Mouse (Mus musculus): ENCODE measurements around the gene Spire2. TPM values are rescaled to one million over a fixed set of nuclear protein-coding genes. Genes with fewer than 3 reads are reported as not detected.

The Spire2 gene
- polyA plus RNA-seq, 1 experiment, result 0.47 TPM

- H3K27me3 ChIP-seq (replicated peaks), result peaks cover 25% of the 10 kb centered on the region
- H3K4me1 ChIP-seq, result peaks cover 59% of the 10 kb centered on the region
- H3K9me3 ChIP-seq, result no peaks in the 10 kb centered on the region
- no peak overlapping the region for H3K4me3 ChIP-seq (replicated peaks)
- TF ChIP-seq FLI1 (IDR thresholded peaks at IDR 0.05; ENCODE audit: low read length) (no peak), GATA1 (IDR thresholded peaks at IDR 0.05; ENCODE audit: borderline replicate concordance, low read length) (no peak)
- H3K36me3 ChIP-seq (replicated peaks; ENCODE audit: low read length), result peaks cover 71% of the 10 kb centered on the region
Measured at GRCm38 (mm10) chr8:123401936-123402335, 69.4 kb downstream of the Spire2 start.

GRCm38 (mm10) chr8:123402730-123403326, 70.3 kb downstream of the Spire2 start:
- Histone ChIP-seq H3K4me3 (replicated peaks) (no peak overlapping the region), H3K36me3 (replicated peaks; ENCODE audit: low read length) (peaks cover 63% of the 10 kb centered on the region), H3K4me1 (peaks cover 59% of the 10 kb centered on the region), H3K9me3 (no peaks in the 10 kb centered on the region), H3K27me3 (replicated peaks) (peaks cover 34% of the 10 kb centered on the region)
- TF ChIP-seq FLI1 (IDR thresholded peaks at IDR 0.05; ENCODE audit: low read length) (no peak), GATA1 (IDR thresholded peaks at IDR 0.05; ENCODE audit: borderline replicate concordance, low read length) (no peak)

- Histone ChIP-seq H3K36me3 (replicated peaks; ENCODE audit: low read length) (peaks cover 47% of the 10 kb centered on the region), H3K9me3 (no peaks in the 10 kb centered on the region), H3K4me3 (replicated peaks) (no peak overlapping the region), H3K4me1 (peaks cover 59% of the 10 kb centered on the region), H3K27me3 (replicated peaks) (peaks cover 43% of the 10 kb centered on the region)
- TF ChIP-seq GATA1 (IDR thresholded peaks at IDR 0.05; ENCODE audit: borderline replicate concordance, low read length), result no peak
- TF ChIP-seq FLI1 (IDR thresholded peaks at IDR 0.05; ENCODE audit: low read length), result no peak
Measured at GRCm38 (mm10) chr8:123404521-123404920, 72.0 kb downstream of the Spire2 start.

GRCm38 (mm10) chr8:123406786-123407185, 74.3 kb downstream of the Spire2 start, which contains the start of gene Mc1r:
TSS of gene Mc1r (plus strand) at chr8:123407107.
- TF ChIP-seq GATA1 (IDR thresholded peaks at IDR 0.05; ENCODE audit: borderline replicate concordance, low read length) (no peak), FLI1 (IDR thresholded peaks at IDR 0.05; ENCODE audit: low read length) (no peak)
- H3K27me3 ChIP-seq (replicated peaks), result peaks cover 62% of the 10 kb centered on the region
- H3K4me1 ChIP-seq, result peaks cover 78% of the 10 kb centered on the region
- no peaks in the 10 kb centered on the region for H3K9me3 ChIP-seq
- H3K4me3 ChIP-seq (replicated peaks), result peak within 1 kb of the TSS; percentile 79
- peaks cover 24% of the 10 kb centered on the region for H3K36me3 ChIP-seq (replicated peaks; ENCODE audit: low read length)

- Histone ChIP-seq H3K27me3 (replicated peaks) (peaks cover 70% of the 10 kb centered on the region), H3K36me3 (replicated peaks; ENCODE audit: low read length) (peaks cover 16% of the 10 kb centered on the region), H3K9me3 (no peaks in the 10 kb centered on the region), H3K4me3 (replicated peaks) (peak overlapping the region; percentile 79), H3K4me1 (peaks cover 86% of the 10 kb centered on the region)
- TF ChIP-seq GATA1 (IDR thresholded peaks at IDR 0.05; ENCODE audit: borderline replicate concordance, low read length), result no peak
- TF ChIP-seq FLI1 (IDR thresholded peaks at IDR 0.05; ENCODE audit: low read length), result no peak
Measured at GRCm38 (mm10) chr8:123407612-123408011, 75.1 kb downstream of the Spire2 start.

GRCm38 (mm10) chr8:123408586-123409544, 76.4 kb downstream of the Spire2 start:
- no peak for TF ChIP-seq FLI1 (IDR thresholded peaks at IDR 0.05; ENCODE audit: low read length)
- TF ChIP-seq GATA1 (IDR thresholded peaks at IDR 0.05; ENCODE audit: borderline replicate concordance, low read length), result no peak
- H3K36me3 ChIP-seq (replicated peaks; ENCODE audit: low read length), result peaks cover 4% of the 10 kb centered on the region
- peak overlapping the region; percentile 75 for H3K4me3 ChIP-seq (replicated peaks)
- peaks cover 82% of the 10 kb centered on the region for H3K27me3 ChIP-seq (replicated peaks)
- H3K4me1 ChIP-seq, result peaks cover 97% of the 10 kb centered on the region
- no peaks in the 10 kb centered on the region for H3K9me3 ChIP-seq

- H3K36me3 ChIP-seq (replicated peaks; ENCODE audit: low read length), result no peaks in the 10 kb centered on the region
- no peaks in the 10 kb centered on the region for H3K9me3 ChIP-seq
- peak overlapping the region; percentile 19 for H3K4me3 ChIP-seq (replicated peaks)
- TF ChIP-seq FLI1 (IDR thresholded peaks at IDR 0.05; ENCODE audit: low read length) (no peak), GATA1 (IDR thresholded peaks at IDR 0.05; ENCODE audit: borderline replicate concordance, low read length) (no peak)
- H3K4me1 ChIP-seq, result peaks cover 88% of the 10 kb centered on the region
- H3K27me3 ChIP-seq (replicated peaks), result peaks cover 77% of the 10 kb centered on the region
Measured at GRCm38 (mm10) chr8:123410049-123410587, 77.6 kb downstream of the Spire2 start.

- Histone ChIP-seq H3K9me3 (no peaks in the 10 kb centered on the region), H3K36me3 (replicated peaks; ENCODE audit: low read length) (no peaks in the 10 kb centered on the region), H3K4me3 (replicated peaks) (peak overlapping the region; percentile 86), H3K4me1 (peaks cover 84% of the 10 kb centered on the region), H3K27me3 (replicated peaks) (peaks cover 72% of the 10 kb centered on the region)
- TF ChIP-seq FLI1 (IDR thresholded peaks at IDR 0.05; ENCODE audit: low read length), result no peak
- TF ChIP-seq GATA1 (IDR thresholded peaks at IDR 0.05; ENCODE audit: borderline replicate concordance, low read length), result no peak
Measured at GRCm38 (mm10) chr8:123410788-123411187, 78.3 kb downstream of the Spire2 start.

GRCm38 (mm10) chr8:123411246-123411645, 78.7 kb downstream of the Spire2 start, which contains the start of gene Tubb3:
TSS of gene Tubb3 (plus strand) at chr8:123411424.
- H3K4me3 ChIP-seq (replicated peaks), result peak within 1 kb of the TSS; percentile 86

More at GRCm38 (mm10) chr8:123411246-123411645, 78.7 kb downstream of the Spire2 start, which contains the start of gene Tubb3:
- H3K9me3 ChIP-seq, result no peaks in the 10 kb centered on the region
- H3K27me3 ChIP-seq (replicated peaks), result peaks cover 68% of the 10 kb centered on the region
- peaks cover 81% of the 10 kb centered on the region for H3K4me1 ChIP-seq
- no peaks in the 10 kb centered on the region for H3K36me3 ChIP-seq (replicated peaks; ENCODE audit: low read length)
- TF ChIP-seq GATA1 (IDR thresholded peaks at IDR 0.05; ENCODE audit: borderline replicate concordance, low read length) (no peak), FLI1 (IDR thresholded peaks at IDR 0.05; ENCODE audit: low read length) (no peak)
